Mouse (Mus musculus) neural tube, embryonic 15.5 days (tissue): Measurements from ENCODE around the gene Lmo1. TPM values are rescaled to one million over a fixed set of nuclear protein-coding genes. Genes with fewer than 3 reads are reported as not detected.
"Not testable (repeated sequence)": the region's sequence is repeated elsewhere in the genome, so short reads cannot be mapped to it uniquely, and the experiment has no call there.

Experiments
- ATAC-seq: fragments of 200-750 bp; cut with Nextera tagmentation; 2 replicates; pipeline ENCODE4 v1.8.0; 2017; ENCODE audit warnings: mild to moderate bottlenecking, moderate TSS enrichment, moderate library complexity; ENCODE audit not compliant: low FRiP score
- H3K27ac ChIP-seq: fragments of 300-500 bp; sonication (generic); replicated peaks from 2 replicates; pipeline ENCODE4 v1.5.1; 2015; ENCODE audit warnings: mild to moderate bottlenecking, inconsistent platforms
- H3K27me3 ChIP-seq: fragments of 300-500 bp; sonication (generic); replicated peaks from 2 replicates; pipeline ENCODE4 v1.6.1; 2015; ENCODE audit warnings: inconsistent platforms
- H3K36me3 ChIP-seq: fragments of 300-500 bp; sonication (generic); 2 replicates; pipeline ENCODE4 v1.6.1; 2015; ENCODE audit warnings: inconsistent platforms
- H3K4me1 ChIP-seq: fragments of 300-500 bp; sonication (generic); 2 replicates; pipeline ENCODE4 v1.6.1; 2015; ENCODE audit warnings: inconsistent platforms
- H3K4me2 ChIP-seq: fragments of 300-500 bp; sonication (generic); 2 replicates; pipeline ENCODE4 v1.6.1; 2015; ENCODE audit warnings: inconsistent platforms, mild to moderate bottlenecking, moderate library complexity
- H3K4me3 ChIP-seq: fragments of 300-500 bp; sonication (generic); replicated peaks from 2 replicates; pipeline ENCODE4 v1.5.1; 2015; ENCODE audit warnings: mild to moderate bottlenecking, inconsistent platforms
- H3K9ac ChIP-seq: fragments of 300-500 bp; sonication (generic); replicated peaks from 2 replicates; pipeline ENCODE4 v1.6.1; 2015; ENCODE audit warnings: mild to moderate bottlenecking, inconsistent platforms
- H3K9me3 ChIP-seq: fragments of 300-500 bp; sonication (generic); replicated peaks from 2 replicates; pipeline ENCODE4 v1.6.1; 2016; ENCODE audit warnings: inconsistent platforms
- WGBS: fragments of 180-500 bp; shearing (Covaris S2); methylation state at CpG from one replicate; pipeline ENCODE4 v1.1.7; 2015; ENCODE audit warnings: mixed read lengths; 5-methylcytosine and 5-hydroxymethylcytosine counted together
- polyA plus RNA-seq: library from polyadenylated mRNA; unstranded; fragments of >200 nt; fragmentation: Nextera tagmentation; extraction: Ambion mirVana; gene quantifications from 2 replicates; pipeline ENCODE4 v1.2.1, GENCODE M21; 2015

Gene Lmo1
- polyA plus RNA-seq, 1 experiment from 2014 or later = 37.1 TPM

DNA sequence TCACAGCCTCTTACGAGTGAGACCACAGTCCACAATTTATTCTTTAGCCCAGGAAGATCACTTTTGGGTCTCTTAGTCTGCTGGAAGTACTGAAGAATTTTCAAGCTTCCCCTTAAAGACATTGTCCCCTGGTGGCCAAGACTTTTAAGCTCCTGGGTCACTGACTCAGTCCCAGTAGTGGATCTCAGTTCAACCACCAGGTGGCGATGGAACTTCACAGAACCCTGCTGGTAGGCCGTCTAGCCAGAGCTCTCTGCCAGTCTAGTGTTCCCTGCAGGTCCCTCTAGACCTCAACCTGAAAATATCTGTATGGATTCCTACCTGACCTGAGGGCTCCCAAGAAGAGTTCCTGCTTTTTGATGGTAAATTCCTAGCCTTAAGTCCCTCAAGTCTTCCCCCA is 35.6 kb downstream of the Lmo1 start:
- Histone ChIP-seq H3K4me1 (peaks cover 22% of the 10 kb centered on the region), H3K27me3 (peaks cover 40% of the 10 kb centered on the region), H3K36me3 (no peaks in the 10 kb centered on the region), H3K27ac (no peak overlapping the region), H3K4me2 (no peak overlapping the region), H3K4me3 (no peak overlapping the region), H3K9me3 (no peaks in the 10 kb centered on the region), H3K9ac (no peak overlapping the region)
- 9% methylated on average over 3 of the region's 3 CpGs for WGBS
- peak; percentile 76; the same call in 1 of the 2 replicates for ATAC-seq

DNA sequence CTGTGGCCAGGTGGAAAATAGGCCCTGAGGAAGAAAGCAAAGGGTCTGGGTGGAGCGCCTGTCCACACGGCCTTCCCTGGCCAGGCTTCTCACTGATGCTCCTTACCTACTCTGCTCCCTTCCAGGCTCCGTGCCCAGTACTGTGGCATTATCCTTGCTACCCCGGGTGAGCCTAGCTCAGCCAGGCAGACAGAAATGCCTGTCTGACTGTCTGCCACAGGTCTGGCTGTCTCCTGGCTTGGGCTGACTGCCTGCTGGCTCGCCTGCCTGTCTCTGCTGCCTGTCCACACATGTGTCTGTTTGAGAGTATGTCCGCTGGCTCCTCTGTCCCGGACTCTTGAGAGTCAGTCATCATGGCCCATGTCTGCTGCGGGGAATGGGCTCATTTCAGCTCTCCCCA is 37.6 kb downstream of the Lmo1 start:
- no peak overlapping the region for H3K27ac ChIP-seq
- WGBS = 91% methylated on average over 8 of the region's 8 CpGs

DNA sequence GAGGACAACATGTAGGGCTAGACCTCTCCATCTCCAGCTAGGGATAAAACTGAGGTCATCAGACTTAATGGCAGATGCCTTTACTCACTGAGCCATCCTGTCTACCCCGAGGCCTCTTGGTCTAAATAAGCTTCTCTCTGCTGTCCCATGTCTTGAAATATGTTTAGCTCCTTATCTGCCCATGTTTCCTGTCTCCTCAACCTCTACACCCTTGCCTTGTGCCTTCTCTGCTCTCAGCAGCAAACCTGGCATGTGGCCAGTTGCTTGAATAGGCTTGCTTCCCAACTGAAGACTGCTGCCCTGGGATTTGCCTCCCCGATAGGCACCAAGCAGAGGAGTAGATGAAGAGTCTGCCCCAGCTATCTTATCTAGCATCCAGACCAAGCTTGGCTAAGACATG is 43.4 kb downstream of the Lmo1 start:
- Histone ChIP-seq H3K4me3 (no peak overlapping the region), H3K4me2 (no peak overlapping the region), H3K36me3 (no peaks in the 10 kb centered on the region), H3K27ac (no peak overlapping the region), H3K9me3 (no peaks in the 10 kb centered on the region), H3K4me1 (0 out of 2 replicates have a peak, but pooled peaks cover 5% of the 10 kb centered on the region), H3K27me3 (peaks cover 7% of the 10 kb centered on the region; the same call in 1 of the 2 replicates), H3K9ac (no peak overlapping the region)
- WGBS = 77% methylated on average over 2 of the region's 2 CpGs
- no peak for ATAC-seq

More for the DNA sequence above, 37.6 kb downstream of the Lmo1 start:
- H3K4me3 ChIP-seq = no peak overlapping the region
- peaks cover 17% of the 10 kb centered on the region for H3K4me1 ChIP-seq
- no peak for ATAC-seq
- H3K27me3 ChIP-seq = peaks cover 22% of the 10 kb centered on the region; the same call in 1 of the 2 replicates
- H3K9me3 ChIP-seq = no peaks in the 10 kb centered on the region
- H3K9ac ChIP-seq = no peak overlapping the region
- no peaks in the 10 kb centered on the region for H3K36me3 ChIP-seq
- H3K4me2 ChIP-seq = no peak overlapping the region

DNA sequence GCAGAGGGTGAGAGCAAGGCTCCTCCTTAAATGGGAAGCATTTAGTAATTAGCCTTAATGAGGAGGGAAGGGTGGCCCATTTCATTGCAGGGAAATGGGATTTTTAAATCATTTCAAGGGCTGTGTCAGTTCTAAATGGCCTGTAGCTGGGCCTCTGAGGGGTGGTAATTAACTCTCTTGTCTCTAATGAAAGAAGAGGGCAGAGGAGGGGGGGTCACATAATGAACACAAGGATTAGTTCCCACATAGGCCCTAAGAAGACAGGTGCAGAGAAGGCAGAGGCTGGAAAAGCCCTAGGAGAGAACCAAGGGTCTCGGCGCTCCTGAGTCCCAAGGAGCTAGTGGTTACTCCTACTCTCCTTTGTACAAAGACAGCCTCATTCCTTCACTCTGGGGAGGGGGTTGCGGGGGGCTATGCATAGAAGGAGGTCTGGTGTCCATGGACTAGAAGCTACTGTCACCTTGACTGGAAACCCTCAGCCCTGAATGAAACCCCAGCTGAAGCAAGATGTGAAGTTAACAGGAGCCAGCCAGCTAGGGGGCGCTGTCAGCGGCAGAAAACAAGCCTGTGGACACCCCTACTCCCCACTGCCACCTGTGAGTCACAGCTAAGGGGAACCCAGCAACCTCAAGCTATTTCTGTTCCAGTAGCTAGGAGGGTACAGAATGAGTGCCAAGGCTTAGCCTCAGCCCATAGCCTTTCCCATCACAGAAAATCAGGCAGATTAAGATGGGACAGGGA is 44.9 kb downstream of the Lmo1 start:
- 78% methylated on average over 5 of the region's 5 CpGs for WGBS
- no peaks in the 10 kb centered on the region for H3K9me3 ChIP-seq
- H3K4me2 ChIP-seq = no peak overlapping the region
- H3K36me3 ChIP-seq = no peaks in the 10 kb centered on the region
- ATAC-seq = no peak
- no peak overlapping the region for H3K9ac ChIP-seq
- no peaks in the 10 kb centered on the region for H3K4me1 ChIP-seq
- H3K27ac ChIP-seq = no peak overlapping the region
- H3K4me3 ChIP-seq = no peak overlapping the region
- peaks cover 7% of the 10 kb centered on the region; the same call in 1 of the 2 replicates for H3K27me3 ChIP-seq

DNA sequence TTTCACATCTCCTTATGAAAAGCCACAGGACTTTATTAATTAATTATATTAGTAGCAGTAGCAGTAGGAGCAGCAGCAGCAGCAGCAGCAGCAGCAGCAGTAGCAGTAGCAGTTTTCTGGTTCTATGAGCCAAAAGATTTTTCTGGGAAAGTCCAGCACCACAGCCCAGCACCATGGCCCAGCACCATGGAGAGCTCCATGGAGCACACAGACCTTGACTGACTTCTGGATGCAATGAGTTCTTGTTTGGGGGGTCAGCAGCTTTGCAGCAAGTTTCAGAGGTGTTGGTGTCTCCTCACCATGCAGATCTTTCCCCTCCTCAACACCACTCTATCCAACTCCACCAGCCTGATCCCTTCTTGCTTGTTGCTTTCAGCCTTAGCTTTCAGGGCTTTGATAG is 45.6 kb downstream of the Lmo1 start:
- Histone ChIP-seq H3K4me2 (no peak overlapping the region), H3K9ac (no peak overlapping the region), H3K36me3 (no peaks in the 10 kb centered on the region), H3K27me3 (peaks cover 7% of the 10 kb centered on the region; the same call in 1 of the 2 replicates), H3K4me3 (no peak overlapping the region), H3K4me1 (no peaks in the 10 kb centered on the region), H3K27ac (no peak overlapping the region), H3K9me3 (no peaks in the 10 kb centered on the region)
- ATAC-seq = no peak

DNA sequence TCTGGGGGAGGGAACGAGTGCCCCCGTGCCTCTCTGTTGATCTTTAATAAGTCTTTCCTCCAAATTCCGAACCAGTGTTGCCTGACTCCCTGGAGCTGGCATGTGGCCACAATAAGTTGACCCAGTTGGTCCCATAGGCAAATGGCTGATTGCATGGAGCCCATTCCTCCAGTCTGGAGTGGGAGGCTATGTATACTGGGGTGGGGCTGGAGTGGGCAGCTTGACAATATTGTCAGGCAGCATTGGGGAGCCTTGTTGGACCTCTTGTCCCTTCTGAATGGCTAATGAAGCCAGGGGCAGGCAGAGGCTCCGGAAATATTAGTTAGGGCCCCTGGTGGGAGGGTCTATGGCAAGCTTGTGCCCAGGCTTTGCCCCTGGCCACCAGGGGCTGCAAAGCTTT is 59.1 kb downstream of the Lmo1 start:
- no peak overlapping the region for H3K4me3 ChIP-seq
- no peak overlapping the region for H3K27ac ChIP-seq
- H3K27me3 ChIP-seq = 0 out of 2 replicates have a peak, but pooled peaks cover 6% of the 10 kb centered on the region
- 0 out of 2 replicates have a peak, but pooled peaks have one; percentile 21 for ATAC-seq
- no peak overlapping the region for H3K4me2 ChIP-seq
- no peaks in the 10 kb centered on the region for H3K36me3 ChIP-seq
- H3K9me3 ChIP-seq = no peaks in the 10 kb centered on the region
- WGBS = 50% methylated on average over 4 of the region's 4 CpGs
- H3K9ac ChIP-seq = no peak overlapping the region
- H3K4me1 ChIP-seq = peaks cover 10% of the 10 kb centered on the region; the same call in 1 of the 2 replicates

DNA sequence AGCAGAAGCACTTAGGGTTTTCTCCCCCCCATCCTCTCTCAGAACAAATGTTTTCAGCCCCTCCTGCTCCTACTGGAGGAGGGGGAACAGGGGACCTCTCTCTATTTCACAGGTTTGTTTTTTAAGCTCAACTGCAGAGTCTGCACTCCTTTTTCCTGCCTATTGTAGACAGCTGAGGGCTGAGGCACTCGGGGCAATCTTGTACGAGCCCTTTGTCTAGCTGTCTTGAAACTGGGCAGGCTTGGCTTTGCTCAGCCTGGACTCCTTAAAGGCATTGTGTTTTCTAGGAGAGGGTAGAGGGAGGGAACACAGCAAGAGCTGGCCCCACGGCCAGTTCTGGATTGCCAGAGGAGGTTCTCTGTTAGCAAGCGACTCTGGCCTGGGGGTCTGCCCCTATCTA is 59.5 kb downstream of the Lmo1 start:
- H3K4me2 ChIP-seq, H3K9ac ChIP-seq, H3K27ac ChIP-seq, H3K27me3 ChIP-seq, H3K4me1 ChIP-seq, H3K9me3 ChIP-seq, H3K36me3 ChIP-seq, H3K4me3 ChIP-seq: not testable (repeated sequence)
- 0% methylated on average over 1 of the region's 4 CpGs for WGBS
- peak; percentile 67; the same call in 1 of the 2 replicates for ATAC-seq

DNA sequence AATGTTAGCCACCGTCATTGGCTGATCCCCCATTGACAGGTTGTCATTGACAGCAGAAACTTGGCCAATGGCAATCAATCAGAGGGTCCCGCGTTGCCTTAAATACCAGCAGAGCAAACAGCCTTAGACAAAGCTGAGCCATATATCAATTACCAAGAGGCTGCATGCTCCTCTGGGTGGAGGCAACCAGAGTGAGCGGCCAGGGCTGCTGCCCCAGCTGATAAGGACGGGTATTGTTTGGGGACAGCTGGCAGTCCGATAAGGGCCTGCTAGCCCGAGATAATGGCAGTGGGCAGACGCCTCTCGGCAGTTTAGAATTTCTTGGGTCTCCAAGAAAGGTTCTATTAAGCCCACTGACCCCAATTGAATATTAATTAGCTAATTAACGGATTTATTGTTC is 60.1 kb downstream of the Lmo1 start:
- H3K27ac ChIP-seq = no peak overlapping the region
- WGBS = 9% methylated on average over 10 of the region's 10 CpGs
- no peak overlapping the region for H3K4me2 ChIP-seq

DNA sequence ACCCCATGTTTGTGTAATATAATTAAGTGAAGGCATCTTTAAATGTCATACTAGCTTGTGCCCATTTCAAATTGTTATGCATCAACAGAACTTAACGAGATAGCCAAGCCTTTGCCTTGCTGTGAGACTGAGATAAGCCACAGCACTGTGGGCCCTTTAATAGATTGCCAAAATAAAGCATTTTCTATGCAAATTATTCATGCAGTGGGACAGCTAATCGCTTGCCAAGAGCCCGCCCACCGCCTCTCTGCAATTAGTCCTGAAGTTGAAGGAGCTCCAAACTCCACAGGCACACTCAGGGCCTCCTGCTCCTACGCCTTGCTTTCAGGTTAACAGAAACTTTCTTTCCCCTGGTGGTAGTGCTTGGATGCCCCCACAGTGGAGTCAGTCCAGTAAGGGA is 64.0 kb downstream of the Lmo1 start:
- H3K4me2 ChIP-seq = no peak overlapping the region
- H3K9ac ChIP-seq = no peak overlapping the region
- H3K27me3 ChIP-seq = 0 out of 2 replicates have a peak, but pooled peaks cover 6% of the 10 kb centered on the region
- H3K4me3 ChIP-seq = no peak overlapping the region
- no peaks in the 10 kb centered on the region for H3K36me3 ChIP-seq
- no peak overlapping the region for H3K27ac ChIP-seq
- no peaks in the 10 kb centered on the region for H3K9me3 ChIP-seq
- peaks cover 7% of the 10 kb centered on the region; the same call in 1 of the 2 replicates for H3K4me1 ChIP-seq
- no peak for ATAC-seq
- WGBS = 42% methylated on average over 5 of the region's 5 CpGs

More for the DNA sequence above, 60.1 kb downstream of the Lmo1 start:
- H3K9me3 ChIP-seq = no peaks in the 10 kb centered on the region
- no peak overlapping the region for H3K4me3 ChIP-seq
- 0 out of 2 replicates have a peak, but pooled peaks cover 6% of the 10 kb centered on the region for H3K27me3 ChIP-seq
- no peak overlapping the region for H3K9ac ChIP-seq
- no peaks in the 10 kb centered on the region for H3K36me3 ChIP-seq
- no peak; the same call in 1 of the 2 replicates for ATAC-seq
- peaks cover 10% of the 10 kb centered on the region; the same call in 1 of the 2 replicates for H3K4me1 ChIP-seq

DNA sequence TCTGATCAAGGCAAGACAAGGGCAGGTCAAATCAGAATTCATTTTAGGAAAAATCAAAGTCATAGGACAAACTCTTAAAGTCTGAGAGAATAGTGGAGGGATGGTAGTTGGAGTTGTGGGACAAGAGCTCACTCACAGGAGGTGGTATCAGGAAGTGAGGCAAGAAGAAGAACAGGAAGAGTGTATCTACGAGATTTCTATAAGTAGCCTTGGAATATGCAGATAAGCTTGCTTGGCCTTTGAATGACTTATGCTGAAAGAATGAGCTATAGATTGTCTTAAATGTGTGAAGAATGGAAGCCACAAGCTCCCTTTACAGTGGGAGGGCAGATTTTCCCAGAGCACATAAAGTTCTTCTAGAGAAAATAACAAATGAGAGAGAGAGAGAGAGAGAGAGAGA is 70.1 kb downstream of the Lmo1 start:
- no peaks in the 10 kb centered on the region for H3K36me3 ChIP-seq
- H3K27me3 ChIP-seq = peaks cover 3% of the 10 kb centered on the region; the same call in 1 of the 2 replicates
- H3K9ac ChIP-seq = no peak overlapping the region
- 73% methylated on average over 1 of the region's 1 CpGs for WGBS
- no peak overlapping the region for H3K4me2 ChIP-seq
- ATAC-seq = no peak
- H3K4me1 ChIP-seq = no peaks in the 10 kb centered on the region
- no peak overlapping the region for H3K4me3 ChIP-seq
- no peak overlapping the region for H3K27ac ChIP-seq
- no peaks in the 10 kb centered on the region for H3K9me3 ChIP-seq

DNA sequence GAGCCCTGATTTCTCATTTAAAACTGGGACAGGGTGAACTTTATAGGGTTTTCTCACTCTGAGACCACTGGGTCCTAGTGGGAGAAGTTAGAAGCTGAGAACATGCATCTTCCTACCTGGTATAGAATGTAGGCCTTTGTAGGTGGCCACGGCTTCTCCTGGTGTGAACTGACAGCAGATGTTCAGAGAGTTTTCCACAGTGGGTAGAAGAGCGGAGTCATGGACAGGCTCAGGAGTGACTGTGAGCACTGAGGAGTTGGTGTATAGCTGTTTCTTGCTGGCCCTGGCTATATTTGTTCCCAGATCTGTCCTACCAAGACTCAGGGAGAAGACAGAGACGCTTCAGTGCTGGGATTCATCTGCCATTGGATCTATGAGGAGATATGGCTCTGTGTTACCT is 73.8 kb downstream of the Lmo1 start:
- no peak for ATAC-seq
- 92% methylated on average over 3 of the region's 3 CpGs for WGBS
- H3K4me2 ChIP-seq = no peak overlapping the region
- H3K4me1 ChIP-seq = no peaks in the 10 kb centered on the region
- H3K9me3 ChIP-seq = no peaks in the 10 kb centered on the region
- H3K4me3 ChIP-seq = no peak overlapping the region
- no peak overlapping the region for H3K27ac ChIP-seq
- no peaks in the 10 kb centered on the region for H3K36me3 ChIP-seq
- peaks cover 3% of the 10 kb centered on the region; the same call in 1 of the 2 replicates for H3K27me3 ChIP-seq
- H3K9ac ChIP-seq = no peak overlapping the region
